Mouse (Mus musculus): ENCODE data around the gene Ccdc33. TPM values are rescaled to one million over a fixed set of nuclear protein-coding genes. Genes with fewer than 3 reads are reported as not detected.

Gene Ccdc33
- polyA plus RNA-seq, 1 experiment from 2014 or later = 0.08 TPM

GRCm38 (mm10) chr9:58139947-58140346 lies 21.3 kb upstream of the Ccdc33 start:
- no peaks in the 10 kb centered on the region for H3K9me3 ChIP-seq (ENCODE audit: control insufficient read depth, low read length)
- DNase-seq (ENCODE audit: low spot score) (peak; percentile 30), ATAC-seq (ENCODE audit: insufficient read depth, low FRiP score, low TSS enrichment) (no peak)
- no peak overlapping the region for H3K4me2 ChIP-seq (ENCODE audit: low read depth)
- H3K27ac ChIP-seq (ENCODE audit: low read depth, low read length) = no peak overlapping the region
- H3K4me1 ChIP-seq (ENCODE audit: control insufficient read depth, insufficient read depth, low read length) = peaks cover 15% of the 10 kb centered on the region
- no peak overlapping the region for H3K4me3 ChIP-seq (ENCODE audit: low read depth, low read length)
- H3K27me3 ChIP-seq (ENCODE audit: control insufficient read depth, insufficient read depth, low read length) = no peaks in the 10 kb centered on the region
- 42% methylated on average over 6 of the region's 6 CpGs for WGBS
- no peaks in the 10 kb centered on the region for H3K36me3 ChIP-seq (ENCODE audit: control insufficient read depth, insufficient read depth, low read length)
- 0 out of 2 replicates have a peak overlapping the region, but pooled peaks have one; percentile 20 for H3K9ac ChIP-seq (ENCODE audit: low read length)

GRCm38 (mm10) chr9:58135921-58136321 lies 17.3 kb upstream of the Ccdc33 start:
- ATAC-seq (ENCODE audit: insufficient read depth, low FRiP score, low TSS enrichment) (no peak), DNase-seq (ENCODE audit: low spot score) (no peak)
- Histone ChIP-seq H3K4me1 (ENCODE audit: control insufficient read depth, insufficient read depth, low read length) (peaks cover 26% of the 10 kb centered on the region), H3K9ac (ENCODE audit: low read length) (no peak overlapping the region), H3K4me2 (ENCODE audit: low read depth) (peak overlapping the region; percentile 21; the same call in 1 of the 2 replicates), H3K27me3 (ENCODE audit: control insufficient read depth, insufficient read depth, low read length) (peaks cover 7% of the 10 kb centered on the region), H3K9me3 (ENCODE audit: control insufficient read depth, low read length) (no peaks in the 10 kb centered on the region), H3K4me3 (ENCODE audit: low read depth, low read length) (0 out of 2 replicates have a peak overlapping the region, but pooled peaks have one; percentile 3), H3K27ac (ENCODE audit: low read depth, low read length) (no peak overlapping the region), H3K36me3 (ENCODE audit: control insufficient read depth, insufficient read depth, low read length) (no peaks in the 10 kb centered on the region)
- 35% methylated on average over 2 of the region's 2 CpGs for WGBS

- H3K4me2 ChIP-seq (ENCODE audit: low read depth) = peak overlapping the region; percentile 21
- peak overlapping the region; percentile 54; the same call in 1 of the 2 replicates for H3K27ac ChIP-seq (ENCODE audit: low read depth, low read length)
- H3K27me3 ChIP-seq (ENCODE audit: control insufficient read depth, insufficient read depth, low read length) = peaks cover 15% of the 10 kb centered on the region
Observed at GRCm38 (mm10) chr9:58134906-58135305, 16.3 kb upstream of the Ccdc33 start.

GRCm38 (mm10) chr9:58133893-58134884 lies 15.6 kb upstream of the Ccdc33 start:
- peak overlapping the region; percentile 23; the same call in 1 of the 2 replicates for H3K4me2 ChIP-seq (ENCODE audit: low read depth)
- peaks cover 16% of the 10 kb centered on the region for H3K27me3 ChIP-seq (ENCODE audit: control insufficient read depth, insufficient read depth, low read length)
- no peak overlapping the region for H3K4me3 ChIP-seq (ENCODE audit: low read depth, low read length)
- 4% methylated on average over 17 of the region's 17 CpGs for WGBS
- ATAC-seq (ENCODE audit: insufficient read depth, low FRiP score, low TSS enrichment) = peak; percentile 41
- H3K9ac ChIP-seq (ENCODE audit: low read length) = no peak overlapping the region; the same call in 1 of the 2 replicates
- H3K36me3 ChIP-seq (ENCODE audit: control insufficient read depth, insufficient read depth, low read length) = no peaks in the 10 kb centered on the region
- peak overlapping the region; percentile 54 for H3K27ac ChIP-seq (ENCODE audit: low read depth, low read length)
- peak; percentile 66 for DNase-seq (ENCODE audit: low spot score)
- H3K4me1 ChIP-seq (ENCODE audit: control insufficient read depth, insufficient read depth, low read length) = peaks cover 17% of the 10 kb centered on the region
- H3K9me3 ChIP-seq (ENCODE audit: control insufficient read depth, low read length) = no peaks in the 10 kb centered on the region

More at GRCm38 (mm10) chr9:58134906-58135305, 16.3 kb upstream of the Ccdc33 start:
- no peak for ATAC-seq (ENCODE audit: insufficient read depth, low FRiP score, low TSS enrichment)
- Histone ChIP-seq H3K36me3 (ENCODE audit: control insufficient read depth, insufficient read depth, low read length) (no peaks in the 10 kb centered on the region), H3K4me1 (ENCODE audit: control insufficient read depth, insufficient read depth, low read length) (peaks cover 20% of the 10 kb centered on the region; the same call in 1 of the 2 replicates), H3K9me3 (ENCODE audit: control insufficient read depth, low read length) (no peaks in the 10 kb centered on the region), H3K9ac (ENCODE audit: low read length) (no peak overlapping the region), H3K4me3 (ENCODE audit: low read depth, low read length) (no peak overlapping the region)
- DNase-seq (ENCODE audit: low spot score) = no peak
- 17% methylated on average over 7 of the region's 7 CpGs for WGBS

- H3K4me1 ChIP-seq (ENCODE audit: control insufficient read depth, insufficient read depth, low read length) = peaks cover 27% of the 10 kb centered on the region
- H3K36me3 ChIP-seq (ENCODE audit: control insufficient read depth, insufficient read depth, low read length) = no peaks in the 10 kb centered on the region
- H3K4me3 ChIP-seq (ENCODE audit: low read depth, low read length) = no peak overlapping the region
- DNase-seq (ENCODE audit: low spot score) (no peak), ATAC-seq (ENCODE audit: insufficient read depth, low FRiP score, low TSS enrichment) (no peak)
- WGBS = 67% methylated on average over 7 of the region's 7 CpGs
- H3K4me2 ChIP-seq (ENCODE audit: low read depth) = no peak overlapping the region
- H3K27ac ChIP-seq (ENCODE audit: low read depth, low read length) = no peak overlapping the region
- no peak overlapping the region for H3K9ac ChIP-seq (ENCODE audit: low read length)
- H3K9me3 ChIP-seq (ENCODE audit: control insufficient read depth, low read length) = no peaks in the 10 kb centered on the region
- peaks cover 21% of the 10 kb centered on the region for H3K27me3 ChIP-seq (ENCODE audit: control insufficient read depth, insufficient read depth, low read length)
Observed at GRCm38 (mm10) chr9:58131735-58132134, 13.1 kb upstream of the Ccdc33 start.

- Histone ChIP-seq H3K4me1 (ENCODE audit: control insufficient read depth, insufficient read depth, low read length) (peaks cover 27% of the 10 kb centered on the region), H3K9me3 (ENCODE audit: control insufficient read depth, low read length) (no peaks in the 10 kb centered on the region), H3K36me3 (ENCODE audit: control insufficient read depth, insufficient read depth, low read length) (no peaks in the 10 kb centered on the region), H3K4me2 (ENCODE audit: low read depth) (0 out of 2 replicates have a peak overlapping the region, but pooled peaks have one; percentile 5), H3K27me3 (ENCODE audit: control insufficient read depth, insufficient read depth, low read length) (peaks cover 22% of the 10 kb centered on the region), H3K27ac (ENCODE audit: low read depth, low read length) (no peak overlapping the region), H3K4me3 (ENCODE audit: low read depth, low read length) (no peak overlapping the region), H3K9ac (ENCODE audit: low read length) (no peak overlapping the region)
- ATAC-seq (ENCODE audit: insufficient read depth, low FRiP score, low TSS enrichment) (no peak), DNase-seq (ENCODE audit: low spot score) (no peak)
- 36% methylated on average over 3 of the region's 3 CpGs for WGBS
Observed at GRCm38 (mm10) chr9:58130909-58131308, 12.3 kb upstream of the Ccdc33 start.

GRCm38 (mm10) chr9:58129508-58129907 lies 10.9 kb upstream of the Ccdc33 start:
- H3K9me3 ChIP-seq (ENCODE audit: control insufficient read depth, low read length) = no peaks in the 10 kb centered on the region
- peaks cover 22% of the 10 kb centered on the region for H3K27me3 ChIP-seq (ENCODE audit: control insufficient read depth, insufficient read depth, low read length)
- H3K9ac ChIP-seq (ENCODE audit: low read length) = no peak overlapping the region
- H3K27ac ChIP-seq (ENCODE audit: low read depth, low read length) = peak overlapping the region; percentile 68; the same call in 1 of the 2 replicates
- ATAC-seq (ENCODE audit: insufficient read depth, low FRiP score, low TSS enrichment) (no peak), DNase-seq (ENCODE audit: low spot score) (no peak)
- no peaks in the 10 kb centered on the region for H3K36me3 ChIP-seq (ENCODE audit: control insufficient read depth, insufficient read depth, low read length)
- WGBS = 8% methylated on average over 8 of the region's 8 CpGs
- H3K4me3 ChIP-seq (ENCODE audit: low read depth, low read length) = no peak overlapping the region
- peaks cover 19% of the 10 kb centered on the region for H3K4me1 ChIP-seq (ENCODE audit: control insufficient read depth, insufficient read depth, low read length)
- H3K4me2 ChIP-seq (ENCODE audit: low read depth) = peak overlapping the region; percentile 21; the same call in 1 of the 2 replicates

- peak; percentile 78 for DNase-seq (ENCODE audit: low spot score)
- peaks cover 16% of the 10 kb centered on the region for H3K4me1 ChIP-seq (ENCODE audit: control insufficient read depth, insufficient read depth, low read length)
- H3K4me3 ChIP-seq (ENCODE audit: low read depth, low read length) = peak overlapping the region; percentile 10; the same call in 1 of the 2 replicates
- H3K36me3 ChIP-seq (ENCODE audit: control insufficient read depth, insufficient read depth, low read length) = no peaks in the 10 kb centered on the region
- peak overlapping the region; percentile 21; the same call in 1 of the 2 replicates for H3K4me2 ChIP-seq (ENCODE audit: low read depth)
- WGBS = 4% methylated on average over 13 of the region's 13 CpGs
- peak; percentile 35; the same call in 1 of the 2 replicates for ATAC-seq (ENCODE audit: insufficient read depth, low FRiP score, low TSS enrichment)
- no peaks in the 10 kb centered on the region for H3K9me3 ChIP-seq (ENCODE audit: control insufficient read depth, low read length)
- peak overlapping the region; percentile 24; the same call in 1 of the 2 replicates for H3K9ac ChIP-seq (ENCODE audit: low read length)
- H3K27ac ChIP-seq (ENCODE audit: low read depth, low read length) = peak overlapping the region; percentile 68
- H3K27me3 ChIP-seq (ENCODE audit: control insufficient read depth, insufficient read depth, low read length) = peaks cover 22% of the 10 kb centered on the region
Observed at GRCm38 (mm10) chr9:58128926-58129413, 10.3 kb upstream of the Ccdc33 start.

All from neural tube, embryonic 11.5 days (tissue).